Mouse (Mus musculus) CH12.LX (cell line): ENCODE data around the gene Slc44a3. TPM values are rescaled to one million over a fixed set of nuclear protein-coding genes. Genes with fewer than 3 reads are reported as not detected.

Experiments used
- DNase-seq: peaks from one replicate; pipeline ENCODE4 v3.0.0-alpha.2; 2013; ENCODE audit errors: extremely low read depth
- H3K27ac ChIP-seq: 2 replicates; pipeline ENCODE4 v1.5.1; 2012; ENCODE audit warnings: low read depth, mild to moderate bottlenecking, control low read depth, moderate library complexity; ENCODE audit not compliant: insufficient read depth
- H3K27me3 ChIP-seq: replicated peaks from 2 replicates; pipeline ENCODE3; 2012; ENCODE audit warnings: inconsistent platforms
- H3K36me3 ChIP-seq, 2 experiments: replicated peaks in 1 of 2; 2 replicates each; pipeline versions ENCODE3 to v1.6.1; 2012; ENCODE audit warnings: inconsistent platforms in 1 of 2, low read length in 1 of 2, mild to moderate bottlenecking in 1 of 2, mixed read lengths in 1 of 2, moderate library complexity in 1 of 2; ENCODE audit not compliant: control insufficient read depth in 1 of 2, insufficient read depth in 1 of 2
- H3K4me1 ChIP-seq, 2 experiments: 2 replicates each; pipeline ENCODE4 v1.6.1; 2012; ENCODE audit warnings: inconsistent platforms in 1 of 2, moderate library complexity in 1 of 2; ENCODE audit not compliant: insufficient read depth in 2 of 2, control insufficient read depth in 1 of 2
- H3K4me2 ChIP-seq: 2 replicates; pipeline ENCODE4 v1.6.1; 2012; ENCODE audit warnings: low read depth, mild to moderate bottlenecking, control low read depth; ENCODE audit not compliant: poor library complexity, insufficient read depth, severe bottlenecking
- H3K4me3 ChIP-seq, 3 experiments: fragments of 150-350 bp in 1 of 3; sonication (generic) in 1 of 3; replicated peaks in 1 of 3; 2 replicates each; pipeline versions ENCODE3 to v1.5.1; 2011 to 2012; ENCODE audit warnings: low read depth in 2 of 3, low read length in 2 of 3, mild to moderate bottlenecking in 2 of 3, moderate library complexity in 2 of 3, control low read depth in 1 of 3, improper control_type of control experiment in 1 of 3, inconsistent platforms in 1 of 3, mixed read lengths in 1 of 3; ENCODE audit not compliant: poor library complexity in 1 of 3
- H3K79me2 ChIP-seq: replicated peaks from 2 replicates; pipeline ENCODE4 v1.6.1; 2012; ENCODE audit warnings: mild to moderate bottlenecking, moderate library complexity; ENCODE audit not compliant: control insufficient read depth, poor library complexity, insufficient read depth, severe bottlenecking; ENCODE audit errors: extremely low read depth
- H3K9ac ChIP-seq: 2 replicates; pipeline ENCODE4 v1.6.1; 2012; ENCODE audit warnings: low read depth, mild to moderate bottlenecking, control low read depth, moderate library complexity; ENCODE audit not compliant: insufficient read depth
- H3K9me3 ChIP-seq: replicated peaks from 2 replicates; pipeline ENCODE3; 2012; ENCODE audit warnings: low read length, inconsistent platforms, mixed read lengths
- BHLHE40 ChIP-seq: IDR thresholded peaks from 2 replicates; pipeline ENCODE4 v1.6.1; 2011; ENCODE audit warnings: mild to moderate bottlenecking, low read depth, low read length, improper control_type of control experiment
- CTCF ChIP-seq, 2 experiments: IDR thresholded peaks in 1 of 2; conservative IDR thresholded peaks in 1 of 2; 2 replicates each; pipeline ENCODE4 v1.5.1; 2011 to 2012; ENCODE audit warnings: low read depth in 2 of 2, low read length in 2 of 2, improper control_type of control experiment in 1 of 2, inconsistent platforms in 1 of 2, mild to moderate bottlenecking in 1 of 2, moderate library complexity in 1 of 2
- E2F4 ChIP-seq: IDR thresholded peaks from 2 replicates; pipeline ENCODE4 v1.6.1; 2011; ENCODE audit warnings: low read depth, low read length, improper control_type of control experiment; ENCODE audit not compliant: insufficient replicate concordance
- EP300 ChIP-seq: IDR thresholded peaks from 2 replicates; pipeline ENCODE4 v1.6.1; 2011; ENCODE audit warnings: low read length, improper control_type of control experiment
- ETS1 ChIP-seq: conservative IDR thresholded peaks from 2 replicates; pipeline ENCODE4 v1.6.1; 2012; ENCODE audit warnings: low read depth, mild to moderate bottlenecking, inconsistent platforms, low read length, improper control_type of control experiment, moderate library complexity
- GABPA ChIP-seq: IDR thresholded peaks from 2 replicates; pipeline ENCODE4 v1.6.1; 2012; ENCODE audit warnings: low read depth, low read length, improper control_type of control experiment, inconsistent platforms; ENCODE audit not compliant: insufficient replicate concordance
- IRF4 ChIP-seq: IDR thresholded peaks from 2 replicates; pipeline ENCODE4 v1.6.1; 2014; ENCODE audit warnings: low read depth, mild to moderate bottlenecking, inconsistent platforms, low read length, improper control_type of control experiment
- JUN ChIP-seq: IDR thresholded peaks from 2 replicates; pipeline ENCODE4 v1.6.1; 2011; ENCODE audit warnings: low read depth, mild to moderate bottlenecking, low read length, improper control_type of control experiment, moderate library complexity; ENCODE audit not compliant: insufficient read depth
- MAFK ChIP-seq: IDR thresholded peaks from 2 replicates; pipeline ENCODE4 v1.6.1; 2011; ENCODE audit warnings: low read length, improper control_type of control experiment; ENCODE audit not compliant: insufficient replicate concordance
- MAX ChIP-seq: IDR thresholded peaks from 2 replicates; pipeline ENCODE4 v1.6.1; 2011; ENCODE audit warnings: low read length, improper control_type of control experiment
- MAZ ChIP-seq: IDR thresholded peaks from 2 replicates; pipeline ENCODE4 v1.6.1; 2012; ENCODE audit warnings: low read depth, mild to moderate bottlenecking, inconsistent platforms, low read length, improper control_type of control experiment, moderate library complexity
- MEF2A ChIP-seq: IDR thresholded peaks from 2 replicates; pipeline ENCODE4 v1.6.1; 2014; ENCODE audit warnings: low read depth, mild to moderate bottlenecking, inconsistent platforms, low read length, improper control_type of control experiment, borderline replicate concordance
- MXI1 ChIP-seq: IDR thresholded peaks from 2 replicates; pipeline ENCODE4 v1.6.1; 2011; ENCODE audit warnings: mild to moderate bottlenecking, low read depth, low read length, improper control_type of control experiment
- NELFE ChIP-seq: IDR thresholded peaks from 2 replicates; pipeline ENCODE4 v1.6.1; 2011; ENCODE audit warnings: low read depth, low read length, improper control_type of control experiment
- NRF1 ChIP-seq: IDR thresholded peaks from 2 replicates; pipeline ENCODE4 v1.6.1; 2014; ENCODE audit warnings: low read depth, mild to moderate bottlenecking, inconsistent platforms, low read length, improper control_type of control experiment, moderate library complexity
- POLR2AphosphoS2 ChIP-seq: IDR thresholded peaks from 2 replicates; pipeline ENCODE4 v1.6.1; 2011; ENCODE audit warnings: low read depth, low read length, improper control_type of control experiment
- SIN3A ChIP-seq: IDR thresholded peaks from 2 replicates; pipeline ENCODE4 v1.6.1; 2012; ENCODE audit warnings: low read length, improper control_type of control experiment, inconsistent platforms
- SMC3 ChIP-seq: IDR thresholded peaks from 2 replicates; pipeline ENCODE4 v1.6.1; 2011; ENCODE audit warnings: low read depth, low read length, improper control_type of control experiment
- TBP ChIP-seq: conservative IDR thresholded peaks from 2 replicates; pipeline ENCODE4 v1.6.1; 2011; ENCODE audit warnings: low read depth, low read length, improper control_type of control experiment
- TCF12 ChIP-seq: IDR thresholded peaks from 2 replicates; pipeline ENCODE4 v1.6.1; 2014; ENCODE audit warnings: low read depth, mild to moderate bottlenecking, inconsistent platforms, low read length, improper control_type of control experiment
- UBTF ChIP-seq: IDR thresholded peaks from 2 replicates; pipeline ENCODE4 v1.6.1; 2012; ENCODE audit warnings: low read depth, mild to moderate bottlenecking, inconsistent platforms, low read length, improper control_type of control experiment, moderate library complexity
- USF2 ChIP-seq: conservative IDR thresholded peaks from 2 replicates; pipeline ENCODE4 v1.6.1; 2011; ENCODE audit warnings: low read depth, low read length, improper control_type of control experiment
- ZC3H11A ChIP-seq: IDR thresholded peaks from 2 replicates; pipeline ENCODE4 v1.6.1; 2012; ENCODE audit warnings: low read depth, mild to moderate bottlenecking, inconsistent platforms, low read length, improper control_type of control experiment
- ZKSCAN1 ChIP-seq: IDR thresholded peaks from 2 replicates; pipeline ENCODE4 v1.6.1; 2012; ENCODE audit warnings: low read depth, inconsistent platforms, low read length, improper control_type of control experiment, borderline replicate concordance
- ZNF384 ChIP-seq: IDR thresholded peaks from 2 replicates; pipeline ENCODE4 v1.6.1; 2012; ENCODE audit warnings: low read depth, low read length, improper control_type of control experiment, inconsistent platforms
- dilution Hi-C: fragments of 300-500 bp; cut with MboI; formaldehyde crosslinking; loops from 2 replicates; pipeline ENCODE4 v1.14.3; 2020; ENCODE audit warnings: low sequenced_read_pairs; ENCODE audit not compliant: extremely low pct_unique_long_range_greater_than_20kb, extremely low pct_ligation_motif_present
- in situ Hi-C: fragments of 300-500 bp; cut with MboI; formaldehyde crosslinking; loops from 3 replicates; pipeline ENCODE4 v1.14.3; 2019; ENCODE audit warnings: low sequenced_read_pairs, low pct_ligation_motif_present, low pct_unique_long_range_greater_than_20kb, mixed read lengths
- polyA plus RNA-seq: library from polyadenylated mRNA; unstranded; fragments of >175 nt; gene quantifications from 2 replicates; pipeline ENCODE4 v1.2.1, GENCODE M21; 2012; ENCODE audit warnings: low read depth; ENCODE audit not compliant: insufficient read length
- total RNA-seq, 2 experiments: library from RNA; depleted of rRNA; stranded (reverse); fragments of 300-350 nt in 1 of 2; fragments of >200 nt in 1 of 2; gene quantifications; 2 replicates each; pipeline ENCODE4 v1.2.3; 2012 to 2014

Gene Slc44a3
- total and polyA plus RNA-seq, 3 experiments: not detected

- Histone ChIP-seq H3K79me2 (no peaks in the 10 kb centered on the region), H3K4me2 (peak overlapping the region; percentile 80), H3K27me3 (peaks cover 12% of the 10 kb centered on the region), H3K4me3 (peak overlapping the region in 1 of 3 experiments; percentile 73), H3K27ac (no peak overlapping the region), H3K4me1 (peaks cover 0 to 27% of the 10 kb centered on the region in 2 experiments; a peak in 2 of 4 replicates), H3K9me3 (no peaks in the 10 kb centered on the region), H3K36me3 (peaks cover 0 to 2% of the 10 kb centered on the region in 2 experiments), H3K9ac (no peak overlapping the region)
- in situ Hi-C loops (no loop called here), dilution Hi-C loops (no loop called here)
- no peak for TF ChIP-seq POLR2AphosphoS2
- no peak for TF ChIP-seq MEF2A
- no peak for TF ChIP-seq MAZ
- peak; percentile 56 for TF ChIP-seq EP300
- no peak for TF ChIP-seq USF2
- no peak for TF ChIP-seq CTCF (conservative IDR thresholded peaks at IDR 0.05 in 1 of 2, IDR thresholded peaks at IDR 0.05 in 1 of 2; ENCODE audit: low read depth in 2 of 2, low read length in 2 of 2)
- TF ChIP-seq ZKSCAN1: no peak
- TF ChIP-seq SIN3A: peak; percentile 64; the same call in 1 of the 2 replicates
- TF ChIP-seq BHLHE40: peak; percentile 78
- TF ChIP-seq IRF4: 0 out of 2 replicates have a peak, but pooled peaks have one; percentile 16
- no peak for TF ChIP-seq UBTF
- TF ChIP-seq MAFK: peak; percentile 74; the same call in 1 of the 2 replicates
- TF ChIP-seq ZC3H11A: no peak
- TF ChIP-seq TCF12: no peak
- peak; percentile 32; the same call in 1 of the 2 replicates for TF ChIP-seq MAX
- peak; percentile 53 for TF ChIP-seq ETS1
- peak; percentile 76 for DNase-seq
Measured at GRCm38 (mm10) chr3:121428230-121428629, 104.0 kb downstream of the Slc44a3 start.

GRCm38 (mm10) chr3:121427520-121427908 lies 104.7 kb downstream of the Slc44a3 start:
- Histone ChIP-seq H3K9ac (peak overlapping the region; percentile 6; the same call in 1 of the 2 replicates), H3K36me3 (peaks cover 0 to 2% of the 10 kb centered on the region in 2 experiments), H3K27me3 (peaks cover 13% of the 10 kb centered on the region), H3K9me3 (no peaks in the 10 kb centered on the region), H3K4me2 (peak overlapping the region; percentile 80), H3K27ac (no peak overlapping the region), H3K79me2 (no peaks in the 10 kb centered on the region), H3K4me3 (peak overlapping the region; percentile 44 to 73 (median 58)), H3K4me1 (peaks cover 0 to 27% of the 10 kb centered on the region in 2 experiments; a peak in 2 of 4 replicates)
- dilution Hi-C loops (no loop called here), in situ Hi-C loops (no loop called here)
- peak; percentile 8 for DNase-seq
- no peak for TF ChIP-seq ETS1
- TF ChIP-seq TBP: no peak
- TF ChIP-seq JUN: no peak
- TF ChIP-seq ZNF384: no peak
- no peak for TF ChIP-seq SMC3
- TF ChIP-seq NELFE: no peak
- TF ChIP-seq CTCF (conservative IDR thresholded peaks at IDR 0.05 in 1 of 2, IDR thresholded peaks at IDR 0.05 in 1 of 2; ENCODE audit: low read depth in 2 of 2, low read length in 2 of 2): no peak
- no peak for TF ChIP-seq E2F4
- no peak for TF ChIP-seq SIN3A
- TF ChIP-seq BHLHE40: no peak
- no peak for TF ChIP-seq NRF1
- TF ChIP-seq IRF4: no peak
- no peak for TF ChIP-seq USF2
- no peak for TF ChIP-seq ZC3H11A
- TF ChIP-seq MXI1: no peak
- no peak for TF ChIP-seq GABPA
